Mouse (Mus musculus): ENCODE results near the gene Fam129b.
A peak's percentile ranks its signal among the peaks of the same experiment; 100 is the strongest.

Gene Fam129b

GRCm38 (mm10) chr2:32888029-32888428, 12.1 kb downstream of the Fam129b start:
- no peak for DNase-seq (ENCODE audit: extremely low read depth, insufficient read length, low spot score)

DNA sequence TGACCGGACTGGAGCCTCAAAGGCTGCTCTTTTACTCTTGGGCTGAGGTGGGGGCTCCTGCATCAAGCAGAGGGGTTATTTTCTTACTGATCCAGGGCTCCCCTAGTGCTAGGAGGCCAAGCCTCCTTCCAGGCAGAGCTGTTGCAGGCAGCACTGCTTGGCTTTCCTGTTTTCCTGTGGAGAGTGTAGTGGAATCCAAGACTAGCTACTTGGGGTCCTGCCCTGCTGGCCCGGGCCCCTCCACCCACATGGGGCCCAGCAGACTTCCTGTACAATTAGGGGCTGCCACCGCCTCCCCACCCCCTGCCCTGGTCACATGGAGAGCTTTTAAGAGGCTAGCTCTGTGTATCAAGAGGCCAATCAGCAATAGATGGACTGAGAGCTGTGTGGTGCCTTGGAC, 12.6 kb downstream of the Fam129b start:
- no peak for DNase-seq (ENCODE audit: extremely low read depth, insufficient read length, low spot score)

- DNase-seq (ENCODE audit: extremely low read depth, insufficient read length, low spot score): no peak
Measured at GRCm38 (mm10) chr2:32890280-32890679, 14.4 kb downstream of the Fam129b start.

DNA sequence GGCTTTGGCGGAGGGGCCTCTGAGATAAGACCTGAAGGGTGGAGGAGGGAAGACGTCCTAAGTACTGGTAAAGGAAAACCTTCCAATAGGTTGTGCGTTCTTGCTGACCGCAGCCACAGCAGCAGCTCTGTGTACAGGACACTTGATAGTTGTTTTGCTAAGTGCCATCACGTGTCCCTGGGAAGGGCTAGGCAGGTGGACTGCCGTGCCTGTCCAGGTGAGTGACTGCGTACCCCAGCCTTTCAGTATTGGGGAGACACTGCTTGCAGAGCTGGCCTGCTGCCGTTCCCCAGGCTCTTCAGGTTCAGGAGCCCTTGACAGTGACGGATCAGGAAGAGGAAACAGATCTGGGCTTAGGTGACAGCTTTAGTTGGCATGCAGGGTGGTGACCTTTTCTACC, 15.4 kb downstream of the Fam129b start:
- no peak for DNase-seq (ENCODE audit: extremely low read depth, insufficient read length, low spot score)

DNA sequence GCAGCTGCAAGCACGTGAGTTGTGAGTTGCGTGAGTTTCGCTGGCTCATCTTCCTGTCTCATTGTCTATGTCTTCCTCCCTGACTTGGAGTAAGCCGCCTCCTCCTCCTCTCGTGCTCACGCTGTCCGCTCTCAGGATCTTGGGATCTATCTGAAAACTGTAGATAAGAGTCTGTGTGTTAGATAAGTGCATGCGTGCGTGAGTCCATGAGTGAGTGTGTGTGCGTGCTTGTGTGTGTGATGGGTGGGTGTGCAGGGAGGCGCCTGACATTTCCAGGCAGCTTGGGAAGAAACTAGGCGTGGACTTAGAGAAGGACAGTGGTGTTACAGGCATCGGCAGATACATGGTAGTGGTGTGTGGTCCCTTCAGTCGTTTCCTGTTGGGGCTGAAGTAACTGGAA, 16.6 kb downstream of the Fam129b start:
- no peak for DNase-seq (ENCODE audit: extremely low read depth, insufficient read length, low spot score)

- DNase-seq (ENCODE audit: extremely low read depth, insufficient read length, low spot score): no peak
Measured at GRCm38 (mm10) chr2:32894097-32894496, 18.2 kb downstream of the Fam129b start.

DNA sequence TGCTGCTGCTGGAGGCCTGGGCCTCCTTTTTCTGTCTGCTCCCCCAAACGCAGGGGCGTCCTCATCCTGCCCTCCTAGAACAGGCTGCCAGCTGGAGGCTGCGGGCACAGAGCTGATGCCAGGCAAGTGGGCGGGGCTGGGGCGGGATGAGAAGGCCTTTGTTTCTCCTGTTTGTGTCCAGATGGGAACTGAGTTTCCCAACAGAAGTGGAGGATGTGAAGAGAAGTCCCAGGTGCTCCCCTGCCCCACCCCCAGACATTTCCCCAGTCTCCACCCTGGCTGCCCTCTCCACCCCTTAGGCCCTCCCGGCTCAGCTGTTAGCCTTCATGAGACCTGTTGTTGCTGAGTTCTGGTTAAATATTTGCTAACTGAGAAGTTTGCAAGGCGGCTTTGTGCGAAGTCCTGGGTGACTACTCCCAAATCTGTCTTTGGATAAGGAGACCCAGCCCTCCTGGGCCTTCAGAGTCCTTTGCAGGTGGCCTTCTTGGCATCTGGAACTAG, 19.7 kb downstream of the Fam129b start:
- peak; percentile 80 for DNase-seq (ENCODE audit: extremely low read depth, insufficient read length, low spot score)

GRCm38 (mm10) chr2:32896507-32897147, 20.7 kb downstream of the Fam129b start:
- DNase-seq (ENCODE audit: extremely low read depth, insufficient read length, low spot score): peak; percentile 52

DNA sequence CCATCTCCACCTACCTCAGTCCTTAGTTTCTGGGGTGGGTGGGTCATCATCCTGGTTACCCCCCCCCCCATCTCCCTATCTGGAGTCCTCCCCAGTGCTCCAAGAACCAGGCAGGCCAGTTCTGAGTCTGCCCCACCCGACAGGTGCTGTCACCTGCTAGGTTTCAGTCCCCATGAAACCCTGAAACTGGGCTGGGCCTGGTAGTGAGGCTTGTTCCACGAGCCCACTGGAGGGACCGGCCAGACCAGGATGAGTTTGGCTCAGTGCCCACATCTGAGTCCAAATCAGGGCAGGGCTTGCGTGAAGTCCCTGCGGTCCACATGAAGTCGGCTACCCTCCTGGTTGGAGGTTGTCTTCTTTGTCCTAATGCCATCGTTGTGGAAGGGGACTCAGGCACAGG, 23.1 kb downstream of the Fam129b start:
- DNase-seq (ENCODE audit: extremely low read depth, insufficient read length, low spot score): no peak

DNA sequence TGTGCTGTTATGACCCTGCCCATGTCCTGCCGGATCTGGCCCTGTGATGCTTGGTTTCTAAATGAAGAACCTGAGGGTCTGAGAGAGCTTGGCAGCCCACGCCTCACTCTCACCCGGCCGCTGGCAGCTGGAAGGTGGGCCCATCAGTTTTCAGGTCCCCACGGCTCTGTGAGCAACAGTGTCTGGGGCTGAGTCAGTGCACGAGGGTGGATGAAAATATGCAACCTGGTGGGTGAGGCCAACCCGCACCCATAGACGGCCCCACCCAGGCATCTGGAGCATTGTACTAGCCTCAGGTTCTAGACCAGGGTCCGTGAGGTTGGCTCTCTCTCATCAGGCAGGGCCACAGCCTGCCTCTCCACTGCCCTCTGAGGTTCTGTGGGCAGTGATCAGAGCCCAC, 26.2 kb downstream of the Fam129b start:
- DNase-seq (ENCODE audit: extremely low read depth, insufficient read length, low spot score): peak; percentile 62

GRCm38 (mm10) chr2:32903470-32903869, 27.6 kb downstream of the Fam129b start:
- DNase-seq (ENCODE audit: extremely low read depth, insufficient read length, low spot score): no peak

DNA sequence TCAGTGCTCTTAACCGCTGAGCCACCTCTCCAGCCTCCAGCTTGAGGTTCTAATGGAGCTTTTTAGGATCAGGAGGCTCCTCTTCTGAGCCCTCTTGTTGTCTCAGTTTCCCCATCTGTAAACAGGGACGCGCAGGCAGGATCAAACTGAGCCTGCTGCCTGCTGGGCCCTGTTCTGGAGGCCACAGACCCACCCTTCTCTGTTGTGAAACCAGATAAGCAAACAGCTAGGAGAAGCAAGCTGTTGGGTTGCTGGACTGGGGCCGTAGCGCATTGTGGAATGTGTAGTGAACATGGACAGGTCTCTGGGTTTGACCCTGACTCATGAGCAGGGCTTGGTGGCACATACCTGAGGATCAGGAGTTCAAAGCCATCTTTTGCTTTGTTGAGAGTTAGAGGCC, 28.7 kb downstream of the Fam129b start:
- DNase-seq (ENCODE audit: extremely low read depth, insufficient read length, low spot score): no peak

DNA sequence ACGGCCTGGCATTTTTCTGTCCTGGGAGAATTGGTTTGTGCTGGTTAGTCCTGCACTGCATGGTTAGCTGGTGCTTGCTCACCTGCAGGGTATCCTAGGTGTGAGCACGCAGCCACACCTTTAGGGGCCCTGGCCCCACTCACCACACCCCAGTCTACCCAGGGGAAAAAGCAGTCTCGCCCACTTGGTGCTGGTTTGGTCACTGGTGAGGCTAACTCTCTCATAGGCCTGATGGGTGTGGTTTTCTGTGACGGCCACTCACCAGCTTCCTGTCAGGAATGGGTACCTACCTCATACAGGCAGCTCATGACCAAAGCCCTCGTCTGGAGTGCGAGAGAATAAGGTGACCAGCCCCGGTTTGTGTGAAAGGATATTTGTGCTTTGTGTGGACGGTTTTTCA, 29.4 kb downstream of the Fam129b start:
- no peak for DNase-seq (ENCODE audit: extremely low read depth, insufficient read length, low spot score)

GRCm38 (mm10) chr2:32907442-32907841, 31.5 kb downstream of the Fam129b start:
- no peak for DNase-seq (ENCODE audit: extremely low read depth, insufficient read length, low spot score)

DNA sequence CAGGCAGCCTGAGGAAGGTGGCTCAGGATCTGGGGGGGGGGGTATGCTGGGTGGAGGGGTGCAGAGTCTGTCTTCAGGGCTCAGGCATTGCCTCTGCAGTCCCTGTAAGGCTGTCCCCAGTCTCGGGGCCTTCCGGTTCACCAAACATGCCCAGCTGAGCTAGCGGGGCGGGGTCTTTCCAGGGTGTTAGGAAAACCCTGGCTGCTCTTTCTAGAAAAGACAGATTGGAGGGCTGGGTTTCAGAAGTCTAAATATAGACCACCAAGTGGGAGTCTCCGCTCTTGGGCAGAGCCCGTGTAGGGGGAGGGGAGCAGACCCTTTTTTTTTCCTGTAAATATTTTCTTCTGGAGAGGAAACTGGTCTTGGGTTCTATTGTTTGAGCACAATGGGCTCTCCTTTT, 32.4 kb downstream of the Fam129b start:
- DNase-seq (ENCODE audit: extremely low read depth, insufficient read length, low spot score): no peak

GRCm38 (mm10) chr2:32908796-32909195, 32.9 kb downstream of the Fam129b start:
- no peak for DNase-seq (ENCODE audit: extremely low read depth, insufficient read length, low spot score)

- DNase-seq (ENCODE audit: extremely low read depth, insufficient read length, low spot score): no peak
Measured at GRCm38 (mm10) chr2:32911639-32912182, 35.8 kb downstream of the Fam129b start.

- peak; percentile 73 for DNase-seq (ENCODE audit: extremely low read depth, insufficient read length, low spot score)
Measured at GRCm38 (mm10) chr2:32912210-32912804, 36.4 kb downstream of the Fam129b start.

- DNase-seq (ENCODE audit: extremely low read depth, insufficient read length, low spot score): peak; percentile 78
Measured at GRCm38 (mm10) chr2:32914362-32914761, 38.4 kb downstream of the Fam129b start.

- DNase-seq (ENCODE audit: extremely low read depth, insufficient read length, low spot score): peak; percentile 82
Measured at GRCm38 (mm10) chr2:32914896-32915295, 39.0 kb downstream of the Fam129b start.

- peak; percentile 89 for DNase-seq (ENCODE audit: extremely low read depth, insufficient read length, low spot score)
Measured at GRCm38 (mm10) chr2:32917526-32917925, 41.6 kb downstream of the Fam129b start.

- no peak for DNase-seq (ENCODE audit: extremely low read depth, insufficient read length, low spot score)
Measured at GRCm38 (mm10) chr2:32918391-32918790, 42.5 kb downstream of the Fam129b start.
